Mouse (Mus musculus) gastrocnemius, postnatal 4 days (tissue): ENCODE data around the gene Eif5a. TPM values are rescaled to one million over a fixed set of nuclear protein-coding genes. Genes with fewer than 3 reads are reported as not detected.
"Not testable (repeated sequence)": the region's sequence is repeated elsewhere in the genome, so short reads cannot be mapped to it uniquely, and the experiment has no call there.

ENCODE experiments used
- DNase-seq, 2 experiments: peaks; one replicate each; pipeline ENCODE4 v3.0.0; 2021 to 2022; ENCODE audit warnings: low spot score in 2 of 2, mixed read lengths in 2 of 2
- total RNA-seq, 2 experiments: library from RNA; stranded (reverse); gene quantifications; 2 replicates each; pipeline ENCODE4 v1.2.3; 2021

Eif5a gene
- total RNA-seq, 2 experiments from 2014 or later, result 565 to 571 TPM

DNA sequence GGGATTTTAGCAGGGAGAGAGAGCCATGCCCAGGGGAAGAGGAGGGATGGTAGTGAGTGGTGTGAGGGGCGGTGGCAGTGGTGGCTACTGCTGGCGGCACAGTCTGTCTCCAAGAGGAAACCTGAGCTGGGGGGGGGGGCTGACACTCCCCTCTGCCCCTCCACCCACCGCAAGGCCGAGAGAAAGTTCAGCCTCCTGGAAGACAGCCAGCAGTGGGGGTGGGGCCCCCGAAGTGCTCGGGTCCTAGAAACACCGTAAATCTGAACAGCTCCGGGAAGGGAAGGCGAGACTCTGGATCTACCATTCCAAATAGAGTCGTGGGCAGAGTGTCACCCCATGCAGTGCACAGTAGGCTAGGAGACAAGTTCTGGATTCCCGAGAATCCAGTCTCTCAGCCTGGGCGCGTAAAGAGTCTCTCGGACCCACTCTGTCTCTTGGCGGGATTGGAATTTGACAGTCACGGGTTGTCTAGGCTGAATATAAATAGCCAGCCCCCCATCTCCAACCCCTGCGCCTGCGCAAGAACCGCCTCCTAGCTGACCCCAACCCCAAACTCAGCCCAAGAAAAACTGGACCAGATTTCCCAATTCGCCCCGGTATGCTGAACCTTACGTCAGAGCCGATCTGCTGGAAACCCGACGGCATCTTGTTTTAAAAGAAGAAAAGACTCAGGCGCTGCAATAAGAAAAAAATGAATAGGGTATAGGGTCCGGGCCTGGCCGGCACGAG is 25.7 kb upstream of the Eif5a start:
- DNase-seq, result peak in 1 of 2 experiments; percentile 56

DNA sequence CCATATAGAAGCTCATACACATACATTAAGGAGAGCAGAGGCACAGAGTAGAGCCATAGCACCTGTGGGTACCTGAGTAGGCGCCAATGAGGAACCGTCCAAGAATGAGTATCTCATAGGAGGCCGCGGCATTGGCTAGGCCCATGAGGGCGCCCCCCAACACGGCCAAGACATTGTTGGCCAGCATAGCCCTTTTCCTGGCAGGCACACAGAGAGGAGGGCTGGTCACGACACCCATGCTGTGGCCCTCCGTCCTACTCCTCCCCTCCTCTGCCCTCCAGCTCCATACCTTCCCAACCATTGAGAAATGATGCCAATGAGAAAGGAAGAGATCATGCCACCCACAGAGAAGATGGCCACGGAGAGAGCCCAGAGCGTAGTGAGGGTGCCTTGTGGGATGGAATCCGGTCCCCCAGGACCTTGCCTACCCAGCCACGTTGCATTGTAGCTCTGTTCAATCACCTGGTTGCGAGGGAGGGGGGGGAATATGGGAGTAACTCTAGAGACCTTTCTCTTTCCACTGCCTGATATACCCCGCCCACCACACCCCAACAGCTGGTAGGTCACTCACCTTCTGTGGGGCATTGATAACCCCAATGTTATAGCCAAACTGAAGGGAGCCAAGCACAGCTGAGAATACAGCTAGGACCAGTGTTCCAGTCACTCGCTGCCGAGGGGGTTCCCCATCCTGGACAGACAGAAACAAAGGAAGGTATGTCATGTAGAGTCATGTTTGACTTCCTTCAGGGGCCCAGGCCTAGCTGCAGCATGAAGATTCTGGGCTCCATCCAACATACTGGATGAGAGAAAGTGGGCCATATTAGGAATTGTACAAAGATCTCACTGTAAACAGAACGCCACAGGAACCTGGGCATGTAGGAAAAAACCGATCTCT is 24.5 kb upstream of the Eif5a start:
- DNase-seq, result no peak

GRCm38 (mm10) chr11:69945216-69945615 is 23.5 kb upstream of the Eif5a start:
- no peak for DNase-seq

DNA sequence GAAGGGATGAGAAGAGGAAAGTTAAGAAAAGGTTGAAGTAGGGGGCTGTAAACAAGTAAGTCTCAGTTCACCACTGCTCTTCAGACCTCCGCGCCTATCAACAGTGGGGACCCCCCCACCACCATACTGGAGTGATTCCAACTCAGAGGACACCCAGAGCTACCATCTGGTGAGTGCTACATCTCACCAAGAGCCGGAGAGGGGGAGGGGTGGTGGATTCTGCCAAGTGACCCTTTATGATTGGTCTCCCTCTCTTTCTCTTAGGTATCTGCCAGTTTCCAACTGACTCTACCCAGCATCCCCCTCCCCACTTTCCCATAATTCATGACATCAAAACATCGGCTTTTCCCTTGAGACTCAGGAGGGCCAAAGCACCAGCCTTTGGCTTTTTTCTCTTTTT is 19.2 kb upstream of the Eif5a start:
- no peak for DNase-seq

- no peak for DNase-seq
Observed at GRCm38 (mm10) chr11:69939731-69940130, 18.0 kb upstream of the Eif5a start.

- DNase-seq, result no peak
Observed at GRCm38 (mm10) chr11:69939181-69939580, 17.4 kb upstream of the Eif5a start.

GRCm38 (mm10) chr11:69938401-69938979 is 16.7 kb upstream of the Eif5a start:
- DNase-seq, result no peak

DNA sequence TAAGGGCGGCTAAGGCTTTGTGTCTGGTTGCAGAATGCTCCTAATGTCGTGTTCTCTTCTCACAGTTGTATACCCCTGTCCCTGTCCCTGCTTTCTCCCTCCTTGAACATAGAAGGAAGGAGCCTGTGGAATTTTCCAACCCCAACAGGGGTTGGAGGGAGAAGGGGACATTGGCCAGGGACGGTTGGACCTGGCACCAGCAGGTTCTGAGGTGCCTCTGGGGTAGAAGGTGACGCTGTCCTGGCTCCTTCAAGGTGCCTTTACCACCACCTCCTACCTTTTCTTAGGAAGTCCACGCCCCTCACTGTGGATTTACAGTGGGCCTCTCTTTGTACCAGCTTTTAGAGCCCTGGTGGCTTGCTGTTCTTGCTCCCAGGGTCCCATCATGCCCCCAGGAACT is 16.1 kb upstream of the Eif5a start:
- no peak for DNase-seq

- DNase-seq, result peak in 1 of 2 experiments; percentile 71
Observed at GRCm38 (mm10) chr11:69937385-69937784, 15.6 kb upstream of the Eif5a start.

DNA sequence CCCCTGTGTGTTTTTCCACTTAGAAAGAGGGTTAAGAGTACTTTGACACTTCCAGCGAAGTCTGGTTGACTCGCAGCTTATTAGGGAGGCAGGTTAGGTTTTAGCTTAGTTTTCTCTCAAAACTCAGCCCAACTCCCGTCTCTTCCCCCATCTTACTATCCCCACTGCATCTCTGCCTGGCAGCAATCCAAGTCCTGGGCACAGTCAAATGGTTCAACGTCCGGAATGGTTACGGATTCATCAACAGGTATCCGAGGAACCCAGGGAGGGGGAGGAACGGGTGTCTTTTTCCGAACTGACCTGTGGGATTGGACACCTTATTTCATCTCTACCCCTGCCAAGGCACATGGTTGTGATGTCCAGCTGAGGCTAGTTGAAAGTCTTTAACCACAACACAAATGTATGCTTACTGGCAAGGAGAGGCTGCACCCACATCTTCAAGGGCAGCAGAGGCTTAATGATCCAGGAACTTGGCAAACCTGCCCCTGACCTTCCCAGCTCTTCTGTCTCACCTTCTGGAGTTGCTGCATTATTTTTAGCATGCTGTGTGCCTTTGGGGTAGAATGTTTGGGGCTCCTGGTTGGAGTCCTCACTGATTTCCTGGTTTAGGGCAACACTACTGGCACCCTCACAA is 15.1 kb upstream of the Eif5a start:
- no peak for DNase-seq

DNA sequence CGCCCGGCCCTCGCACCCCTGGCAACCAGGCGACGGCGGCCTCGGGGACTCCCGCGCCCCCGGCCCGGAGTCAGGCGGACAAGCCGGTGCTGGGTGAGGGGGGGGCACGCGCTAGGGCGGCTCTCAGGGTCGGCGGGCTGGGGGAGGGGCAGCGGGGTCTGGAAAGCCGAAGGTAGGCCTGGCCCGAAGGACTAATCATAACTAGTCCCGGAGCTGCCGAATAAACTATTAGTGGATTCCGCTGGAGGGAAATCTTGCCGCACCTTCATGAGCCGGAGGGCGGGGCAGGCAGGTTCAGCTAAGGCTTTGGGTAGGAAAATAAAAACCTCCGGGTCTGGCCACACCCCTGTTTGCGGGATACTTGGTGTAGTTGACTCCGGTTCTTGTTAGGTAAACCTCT is 14.4 kb upstream of the Eif5a start:
- no peak for DNase-seq

GRCm38 (mm10) chr11:69935137-69935879 is 13.6 kb upstream of the Eif5a start, which contains the start of gene Ybx2:
Gene Ybx2, plus strand, starts transcription at chr11:69935796.
- DNase-seq, result peak; percentile 53 to 76

- no peak for DNase-seq
Observed at GRCm38 (mm10) chr11:69934681-69935080, 12.9 kb upstream of the Eif5a start.

GRCm38 (mm10) chr11:69934169-69934568 is 12.4 kb upstream of the Eif5a start:
- peak; percentile 92 to 93 for DNase-seq

GRCm38 (mm10) chr11:69933066-69933465 is 11.3 kb upstream of the Eif5a start:
- DNase-seq, result no peak

DNA sequence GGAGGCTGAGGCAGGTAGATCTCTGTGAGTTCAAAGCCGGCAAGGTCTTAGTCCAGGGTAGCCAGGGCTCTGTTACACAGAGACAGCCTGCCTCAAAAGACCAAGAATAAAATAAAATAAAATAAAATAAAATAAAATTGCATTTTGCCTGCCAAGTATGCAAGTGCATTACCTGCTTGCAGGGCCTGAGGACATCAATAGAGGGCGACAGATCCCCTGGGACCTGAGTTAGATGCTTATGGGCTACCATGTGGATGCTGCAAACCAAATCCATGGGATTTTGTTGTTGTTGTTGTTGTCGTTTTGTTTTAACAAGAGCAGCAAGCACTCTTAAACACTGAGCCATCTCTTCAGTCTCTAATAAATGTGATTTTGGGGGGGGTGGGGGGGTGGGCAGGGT is 10.5 kb upstream of the Eif5a start:
- no peak for DNase-seq

- no peak for DNase-seq
Observed at GRCm38 (mm10) chr11:69931769-69932168, 10.0 kb upstream of the Eif5a start.

DNA sequence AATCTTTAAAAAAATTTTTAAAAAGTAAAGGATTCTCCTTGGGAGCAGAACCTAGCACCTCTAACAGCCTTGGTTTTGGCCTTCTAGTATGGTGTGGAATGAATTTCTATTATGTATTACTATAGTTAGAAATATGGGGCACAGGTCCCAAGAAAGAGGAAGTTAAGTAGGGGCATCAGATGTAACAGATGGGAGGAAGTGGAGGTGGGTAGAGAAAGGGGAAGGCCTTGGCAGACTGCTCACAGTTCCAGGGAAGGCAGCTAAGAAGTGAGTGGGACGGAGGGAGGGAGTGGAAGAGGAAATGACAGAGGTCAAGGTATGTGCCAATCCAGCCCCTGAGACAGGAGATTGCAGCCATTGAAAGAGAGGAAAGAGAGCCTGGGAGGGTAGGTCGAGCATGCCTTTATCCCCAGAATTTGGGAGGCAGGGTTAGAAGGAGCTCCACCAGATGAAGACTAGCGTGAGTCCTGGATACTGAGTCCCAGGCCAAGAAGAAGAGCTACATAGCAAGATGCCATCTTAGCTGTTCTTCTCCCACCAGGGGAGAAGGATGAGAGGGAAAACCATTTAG is 9.3 kb upstream of the Eif5a start:
- no peak for DNase-seq

DNA sequence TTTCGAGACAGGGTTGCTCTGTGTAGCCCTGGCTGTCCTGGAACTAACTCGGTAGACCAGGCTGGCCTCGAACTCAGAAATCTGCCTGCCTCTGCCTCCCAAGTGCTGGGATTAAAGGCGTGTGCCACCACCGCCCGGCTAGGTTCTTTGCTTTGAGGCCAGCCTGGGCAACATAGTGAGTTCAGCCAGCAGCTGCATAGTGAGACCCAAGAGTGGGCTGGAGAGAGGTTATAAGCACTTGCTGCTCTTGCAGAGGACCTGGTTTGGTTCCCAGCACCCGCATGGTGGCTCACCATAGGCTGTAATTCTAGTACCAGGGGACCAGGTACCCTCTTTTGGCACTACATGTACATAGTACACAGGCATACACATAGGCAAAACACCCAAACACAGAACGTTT is 8.4 kb upstream of the Eif5a start:
- not testable (repeated sequence) for DNase-seq

DNA sequence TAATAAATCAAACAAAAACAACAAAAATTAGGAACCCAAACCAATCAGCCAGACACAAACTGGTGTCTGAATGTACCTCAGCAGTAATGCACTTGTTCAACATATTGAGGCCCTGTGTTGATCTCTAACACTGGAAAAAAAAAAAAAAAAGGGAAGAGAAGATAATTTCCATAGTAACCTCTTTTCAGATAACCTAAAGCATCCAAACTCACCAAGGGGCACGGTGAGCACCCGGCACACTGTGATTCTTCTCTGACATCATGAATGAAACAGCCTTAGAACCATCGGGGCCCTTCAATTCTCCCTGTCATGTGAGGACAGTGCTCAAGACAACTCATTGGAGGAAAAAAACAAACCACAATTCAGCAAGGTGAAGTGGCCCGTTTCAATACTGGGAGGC is 8.0 kb upstream of the Eif5a start:
- DNase-seq, result no peak
